Mouse (Mus musculus) left cerebral cortex, adult 8-10 months (tissue): ENCODE results near the gene Slc16a13. TPM values are rescaled to one million over a fixed set of nuclear protein-coding genes. Genes with fewer than 3 reads are reported as not detected.

Experiments used
- DNase-seq, 2 experiments: peaks; one replicate each; pipeline ENCODE4 v3.0.0; 2022; ENCODE audit warnings: low spot score in 2 of 2
- total RNA-seq, 4 experiments: library from RNA; stranded (reverse); gene quantifications; 2 replicates each; pipeline ENCODE4 v1.2.4; 2022

Gene Slc16a13
- total RNA-seq: 10 to 100 TPM in 1 of 4 experiments, 1 to 10 TPM in 3; 7.6 to 10.4 (median 8.5) TPM

- DNase-seq: peak; percentile 84 to 97
These were observed at the start of gene Slc16a13 for GRCm38 (mm10) chr11:70220731-70221602. Slc16a13 (minus strand) TSS chr11:70221064.

- no peak for DNase-seq
These were observed 45.5 kb upstream of the Slc16a13 start for GRCm38 (mm10) chr11:70266405-70266804.

GRCm38 (mm10) chr11:70265819-70266218, 45.0 kb upstream of the Slc16a13 start:
- no peak for DNase-seq

- DNase-seq: no peak
These were observed 44.4 kb upstream of the Slc16a13 start for GRCm38 (mm10) chr11:70265252-70265651.

GRCm38 (mm10) chr11:70259035-70259434, 38.2 kb upstream of the Slc16a13 start:
- no peak for DNase-seq

GRCm38 (mm10) chr11:70254931-70255531, 34.2 kb upstream of the Slc16a13 start, which contains the start of gene Alox12:
Alox12 (minus strand) TSS chr11:70255353.
- no peak for DNase-seq

GRCm38 (mm10) chr11:70254337-70254736, 33.5 kb upstream of the Slc16a13 start:
- no peak for DNase-seq

- DNase-seq: no peak
These were observed 31.0 kb upstream of the Slc16a13 start for GRCm38 (mm10) chr11:70251853-70252252.

- DNase-seq: no peak
These were observed 29.3 kb upstream of the Slc16a13 start for GRCm38 (mm10) chr11:70250150-70250549.

- DNase-seq: no peak
These were observed 26.4 kb upstream of the Slc16a13 start for GRCm38 (mm10) chr11:70247136-70247845.

GRCm38 (mm10) chr11:70242591-70242990, 21.7 kb upstream of the Slc16a13 start:
- DNase-seq: no peak

- DNase-seq: peak; percentile 81 to 86
These were observed 18.8 kb upstream of the Slc16a13 start, which contains the start of the genes Gm21988 and Rnasek for GRCm38 (mm10) chr11:70239541-70240279. Gm21988 (minus strand) TSS chr11:70239830. Rnasek (minus strand) TSS chr11:70239842.

- DNase-seq: no peak
These were observed 18.0 kb upstream of the Slc16a13 start for GRCm38 (mm10) chr11:70238591-70239440.

GRCm38 (mm10) chr11:70237457-70238167, 16.7 kb upstream of the Slc16a13 start, which contains the start of gene 0610010K14Rik:
0610010K14Rik (minus strand) TSS chr11:70237914.
- DNase-seq: peak; percentile 96

- no peak for DNase-seq
These were observed 15.9 kb upstream of the Slc16a13 start for GRCm38 (mm10) chr11:70236717-70237116.

GRCm38 (mm10) chr11:70235254-70235900, 14.5 kb upstream of the Slc16a13 start:
- DNase-seq: no peak

GRCm38 (mm10) chr11:70234497-70234896, 13.6 kb upstream of the Slc16a13 start:
- DNase-seq: no peak

GRCm38 (mm10) chr11:70234037-70234436, 13.2 kb upstream of the Slc16a13 start:
- no peak for DNase-seq

GRCm38 (mm10) chr11:70233016-70233415, 12.2 kb upstream of the Slc16a13 start:
- DNase-seq: no peak
